Mouse (Mus musculus): ENCODE data around the gene Ckmt1. TPM values are rescaled to one million over a fixed set of nuclear protein-coding genes. Genes with fewer than 3 reads are reported as not detected.

The Ckmt1 gene
- polyA plus RNA-seq (2012; ENCODE audit: low replicate concordance): not detected in 2 replicates

GRCm38 (mm10) chr2:121357494-121357893, at the start of gene Ckmt1:
TSS of gene Ckmt1 (plus strand) at chr2:121357714.

GRCm38 (mm10) chr2:121354820-121355592, 2.5 kb upstream of the Ckmt1 start, which contains the start of gene Ppip5k1:
TSS of gene Ppip5k1 (minus strand) at chr2:121355396.

GRCm38 (mm10) chr2:121386961-121387575, 29.6 kb downstream of the Ckmt1 start, which contains the start of gene Strc:
TSS of gene Strc (minus strand) at chr2:121387168.

Other genes with a start within 250 kb of the Ckmt1 start
- not detected in 2 replicates for gene Tgm7, start 247.9 kb upstream of the Ckmt1 start, polyA plus RNA-seq (2012; ENCODE audit: low replicate concordance)
- gene Adal, start 217.3 kb upstream of the Ckmt1 start, polyA plus RNA-seq (2012; ENCODE audit: low replicate concordance): 2.4 and 3.2 TPM in 2 replicates
- gene Lcmt2, start 217.1 kb upstream of the Ckmt1 start, polyA plus RNA-seq (2012; ENCODE audit: low replicate concordance): 11.7 and 13.5 TPM in 2 replicates
- gene Tubgcp4, start 187.1 kb upstream of the Ckmt1 start, polyA plus RNA-seq (2012; ENCODE audit: low replicate concordance): 4.2 and 28.8 TPM in 2 replicates
- 12.7 and 13.2 TPM in 2 replicates for gene Zscan29, start 186.6 kb upstream of the Ckmt1 start, polyA plus RNA-seq (2012; ENCODE audit: low replicate concordance)
- gene Trp53bp1, start 86.3 kb upstream of the Ckmt1 start, polyA plus RNA-seq (2012; ENCODE audit: low replicate concordance): 7.3 and 7.4 TPM in 2 replicates
- 2.3 and 2.7 TPM in 2 replicates for gene Map1a, start 68.1 kb upstream of the Ckmt1 start, polyA plus RNA-seq (2012; ENCODE audit: low replicate concordance)
- gene Ppip5k1, start 2.3 kb upstream of the Ckmt1 start, polyA plus RNA-seq (2012; ENCODE audit: low replicate concordance): 5.3 and 6.3 TPM in 2 replicates
- not detected in 2 replicates for gene Strc, start 29.5 kb downstream of the Ckmt1 start, polyA plus RNA-seq (2012; ENCODE audit: low replicate concordance)
- 1,200 and 1,371 TPM in 2 replicates for gene Pdia3, start 56.1 kb downstream of the Ckmt1 start, polyA plus RNA-seq (2012; ENCODE audit: low replicate concordance)
- gene Catsper2, start 56.1 kb downstream of the Ckmt1 start, polyA plus RNA-seq (2012; ENCODE audit: low replicate concordance): 0.23 and 0.27 TPM in 2 replicates
- 0.35 and 2.2 TPM in 2 replicates for gene Ell3, start 86.6 kb downstream of the Ckmt1 start, polyA plus RNA-seq (2012; ENCODE audit: low replicate concordance)
- gene Serf2, start 91.5 kb downstream of the Ckmt1 start, polyA plus RNA-seq (2012; ENCODE audit: low replicate concordance): 84.7 and 137 TPM in 2 replicates
- gene Hypk, start 95.6 kb downstream of the Ckmt1 start, polyA plus RNA-seq (2012; ENCODE audit: low replicate concordance): 6.8 and 26.9 TPM in 2 replicates
- gene Serinc4, start 99.1 kb downstream of the Ckmt1 start, polyA plus RNA-seq (2012; ENCODE audit: low replicate concordance): 0.08 TPM in 1 of 2 replicates, not detected in the other
- gene Mfap1b, start 116.4 kb downstream of the Ckmt1 start, polyA plus RNA-seq (2012; ENCODE audit: low replicate concordance): 0.90 and 2.2 TPM in 2 replicates
- 0.27 and 3.3 TPM in 2 replicates for gene Mfap1a, start 149.0 kb downstream of the Ckmt1 start, polyA plus RNA-seq (2012; ENCODE audit: low replicate concordance)
- gene Wdr76, start 149.0 kb downstream of the Ckmt1 start, polyA plus RNA-seq (2012; ENCODE audit: low replicate concordance): 0.62 and 1.0 TPM in 2 replicates

Data from leukemia stem cell, adult 10-12 weeks (primary cell).